Mouse (Mus musculus) cortical plate, adult 2 months (tissue): ENCODE measurements at regions not wholly inside any gene's neighbourhood (a gene's known extent, or its start where the extent isn't known, plus 50 kb on each side); places are given as distances from the start of the nearest gene placed in this dataset.
"Not testable (repeated sequence)": the region's sequence is repeated elsewhere in the genome, so short reads cannot be mapped to it uniquely, and the experiment has no call there.

Source experiments
- H3K27ac ChIP-seq: fragments of 200-500 bp; 2 replicates; pipeline ENCODE4 v1.5.1; 2012; ENCODE audit warnings: low read length, control low read depth, inconsistent platforms; ENCODE audit not compliant: insufficient read depth
- H3K4me1 ChIP-seq: fragments of 200-500 bp; 2 replicates; pipeline ENCODE4 v1.6.1; 2011; ENCODE audit warnings: low read length; ENCODE audit not compliant: control insufficient read depth, insufficient read depth
- H3K4me3 ChIP-seq: fragments of 200-500 bp; 2 replicates; pipeline ENCODE4 v1.5.1; 2011; ENCODE audit warnings: mild to moderate bottlenecking, low read length, control low read depth; ENCODE audit not compliant: insufficient read depth
- CTCF ChIP-seq: fragments of 200-500 bp; IDR thresholded peaks from 2 replicates; pipeline ENCODE4 v1.5.1; 2011; ENCODE audit warnings: mild to moderate bottlenecking, control low read depth, low read length; ENCODE audit not compliant: insufficient read depth; ENCODE audit errors: extremely low read depth
- POLR2A ChIP-seq: fragments of 200-500 bp; IDR thresholded peaks from 2 replicates; pipeline ENCODE4 v1.6.1; 2011; ENCODE audit warnings: mild to moderate bottlenecking, low read length, control low read depth; ENCODE audit not compliant: insufficient read depth; ENCODE audit errors: extremely low read depth

- Histone ChIP-seq H3K4me1 (peaks cover 3% of the 10 kb centered on the region; the same call in 1 of the 2 replicates), H3K4me3 (no peak overlapping the region), H3K27ac (no peak overlapping the region)
- no peak for TF ChIP-seq CTCF
- no peak for TF ChIP-seq POLR2A
These were observed 239.5 kb downstream of the Mef2c start for GRCm38 (mm10) chr13:83743381-83743780.

DNA sequence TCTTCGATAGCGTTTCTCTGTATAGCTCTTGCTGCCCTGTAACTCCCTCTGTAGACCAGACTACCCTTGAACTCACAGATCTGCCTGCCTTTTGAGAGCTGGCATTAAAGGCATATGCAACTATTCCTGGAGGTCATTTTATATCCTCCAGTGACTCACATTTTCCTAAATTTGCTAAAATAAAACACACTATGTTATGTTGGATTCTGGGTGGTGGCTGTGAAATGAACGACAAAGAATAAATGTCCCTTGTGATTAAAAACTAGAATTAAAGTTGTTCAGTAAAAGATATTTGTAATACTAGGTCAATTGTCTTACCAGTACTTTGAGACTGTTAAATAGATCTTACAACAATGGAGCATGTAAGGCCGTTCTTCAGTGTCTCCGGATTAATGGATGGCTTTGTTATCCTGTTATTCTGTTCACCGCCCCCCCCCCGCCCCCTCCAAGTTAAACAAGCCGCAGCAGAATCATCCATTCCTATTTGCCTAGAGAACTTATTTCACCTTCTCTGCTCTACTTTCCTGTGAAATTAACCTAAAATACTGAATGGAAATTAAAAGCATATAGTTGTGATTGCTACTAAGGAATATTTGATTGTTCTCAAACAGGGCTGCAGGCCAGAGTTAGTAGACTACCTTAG, 240.4 kb downstream of the Mef2c start:
- Histone ChIP-seq H3K4me3 (peak overlapping the region; percentile 44), H3K4me1 (peaks cover 3% of the 10 kb centered on the region; the same call in 1 of the 2 replicates), H3K27ac (peak overlapping the region; percentile 83)
- TF ChIP-seq CTCF (no peak), POLR2A (no peak)

- no peak for TF ChIP-seq CTCF
- peak; percentile 85 for TF ChIP-seq POLR2A
- Histone ChIP-seq H3K4me3 (peak overlapping the region; percentile 44), H3K4me1 (peaks cover 3% of the 10 kb centered on the region; the same call in 1 of the 2 replicates), H3K27ac (peak overlapping the region; percentile 91)
These were observed 241.2 kb downstream of the Mef2c start for GRCm38 (mm10) chr13:83744981-83745555.

GRCm38 (mm10) chr13:83745961-83746360, 242.1 kb downstream of the Mef2c start:
- TF ChIP-seq CTCF, result no peak
- TF ChIP-seq POLR2A, result no peak
- peaks cover 3% of the 10 kb centered on the region; the same call in 1 of the 2 replicates for H3K4me1 ChIP-seq
- H3K4me3 ChIP-seq, result no peak overlapping the region
- no peak overlapping the region for H3K27ac ChIP-seq

DNA sequence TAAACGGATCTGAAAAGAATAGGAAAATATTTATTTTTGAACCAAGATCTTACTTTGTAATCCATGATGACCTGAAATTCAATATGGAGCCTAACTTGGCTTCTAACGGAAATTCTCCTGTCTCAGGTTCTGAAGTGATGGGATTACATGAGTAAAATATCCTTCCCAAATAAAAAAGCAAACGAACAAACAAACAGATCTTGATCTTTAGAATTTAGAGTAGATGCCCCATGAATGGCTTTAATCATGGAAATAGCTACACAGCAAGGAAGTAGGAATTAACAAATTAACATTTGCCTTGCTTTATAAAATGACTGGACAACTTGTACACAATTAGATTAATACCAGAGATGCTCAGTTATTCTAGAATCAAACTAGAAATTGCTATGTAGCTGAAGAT, 243.8 kb downstream of the Mef2c start:
- no peak overlapping the region for H3K4me3 ChIP-seq
- H3K4me1 ChIP-seq, result peaks cover 3% of the 10 kb centered on the region; the same call in 1 of the 2 replicates
- H3K27ac ChIP-seq, result no peak overlapping the region
- TF ChIP-seq POLR2A, result no peak
- no peak for TF ChIP-seq CTCF

DNA sequence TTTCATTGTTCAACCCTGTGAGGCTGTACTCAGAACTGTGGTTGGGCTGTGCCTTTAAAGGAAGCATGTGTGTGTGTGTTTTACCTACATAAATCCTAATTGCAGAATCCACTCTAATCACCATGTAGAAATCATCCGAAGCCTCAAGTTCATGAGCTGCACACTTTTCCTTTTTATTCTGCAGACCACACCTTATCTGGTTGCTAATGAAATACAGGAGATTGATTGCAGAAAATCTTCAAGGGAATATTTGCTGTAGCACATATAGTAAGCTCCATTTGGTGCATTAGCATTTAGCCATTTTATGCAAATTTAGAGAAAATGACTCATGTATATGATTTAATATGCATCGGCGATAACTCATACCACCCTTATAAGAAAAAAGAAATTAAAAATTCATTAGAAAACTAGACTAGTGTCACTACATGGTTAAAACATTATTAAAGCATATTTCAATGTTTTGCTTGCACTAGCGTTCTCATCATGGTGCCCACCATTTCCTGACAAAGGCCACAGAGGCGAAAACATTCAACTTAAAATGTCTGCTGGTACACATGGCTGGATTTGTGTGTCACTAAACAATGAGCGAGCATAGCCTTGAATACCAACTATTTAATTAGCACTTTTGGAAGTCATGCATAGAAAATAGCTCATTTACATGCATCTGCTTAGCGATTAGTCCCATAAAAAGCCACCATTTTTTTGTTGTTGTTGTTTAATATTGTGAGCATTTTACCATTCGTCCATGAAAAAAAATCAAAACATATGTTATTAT, 245.7 kb downstream of the Mef2c start:
- Histone ChIP-seq H3K4me3 (no peak overlapping the region), H3K4me1 (peaks cover 1% of the 10 kb centered on the region; the same call in 1 of the 2 replicates), H3K27ac (no peak overlapping the region)
- TF ChIP-seq POLR2A (no peak), CTCF (no peak)

DNA sequence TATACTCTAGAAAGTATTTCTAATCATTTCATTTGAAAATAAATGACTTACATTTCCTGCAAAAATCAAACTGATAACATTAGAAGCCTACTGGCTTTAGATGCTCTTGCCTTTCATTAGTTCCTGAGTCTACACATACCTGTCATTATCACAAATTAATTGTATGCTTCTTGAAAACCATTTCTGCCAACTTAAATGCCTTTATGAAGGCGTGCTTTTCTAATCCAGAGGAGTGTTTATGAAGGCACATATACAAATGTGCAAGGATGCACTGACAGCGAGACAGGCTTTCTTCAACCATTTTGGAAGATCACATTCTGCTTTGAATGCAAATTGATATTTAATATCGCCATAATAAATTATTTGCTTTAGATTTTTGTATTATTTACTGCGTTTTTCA, 246.6 kb downstream of the Mef2c start:
- Histone ChIP-seq H3K4me1 (peaks cover 1% of the 10 kb centered on the region; the same call in 1 of the 2 replicates), H3K27ac (no peak overlapping the region), H3K4me3 (no peak overlapping the region)
- no peak for TF ChIP-seq CTCF
- TF ChIP-seq POLR2A, result no peak

DNA sequence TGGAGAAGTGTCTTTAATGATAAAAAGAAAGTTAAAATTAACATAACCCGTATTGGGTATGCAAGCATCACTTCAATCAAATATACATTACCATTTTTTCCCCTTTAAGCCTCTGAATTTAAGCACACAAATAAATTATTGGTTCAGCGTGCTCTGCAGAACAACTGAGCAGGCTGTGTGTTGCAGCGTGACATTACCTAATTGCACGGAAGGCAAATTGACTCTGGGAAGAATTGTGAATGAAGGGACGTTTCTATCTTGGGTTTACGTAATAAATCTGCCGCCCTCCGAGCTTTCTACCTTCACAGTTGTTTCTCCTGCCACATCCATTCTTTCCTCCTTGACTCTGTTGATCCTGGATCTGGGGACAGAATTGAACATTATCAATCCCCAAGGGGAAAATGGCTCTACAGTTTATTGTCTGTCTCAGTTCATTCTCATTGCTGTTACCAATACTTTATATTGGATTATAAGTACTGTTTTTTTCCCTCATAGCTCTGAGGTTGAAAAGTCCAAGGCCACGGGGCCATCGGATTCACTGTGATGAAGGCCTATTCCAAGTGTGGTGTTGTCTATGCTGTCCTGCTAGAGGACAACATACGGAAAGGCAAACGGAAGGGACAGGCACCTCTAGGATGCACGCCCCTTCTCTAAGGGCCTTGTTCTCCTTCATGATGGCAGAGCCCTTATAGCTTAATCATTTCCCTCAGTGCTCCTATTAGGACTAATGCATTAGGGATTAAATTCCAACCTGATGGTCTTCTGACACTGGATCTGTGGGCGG, 256.7 kb downstream of the Mef2c start:
- Histone ChIP-seq H3K4me3 (no peak overlapping the region), H3K27ac (no peak overlapping the region), H3K4me1 (no peaks in the 10 kb centered on the region)
- no peak for TF ChIP-seq POLR2A
- no peak for TF ChIP-seq CTCF

- Histone ChIP-seq H3K4me1 (no peaks in the 10 kb centered on the region), H3K4me3 (no peak overlapping the region), H3K27ac (no peak overlapping the region)
- TF ChIP-seq POLR2A, result no peak
These were observed 258.6 kb downstream of the Mef2c start for GRCm38 (mm10) chr13:83762484-83762883.

GRCm38 (mm10) chr13:83763288-83763687, 259.5 kb downstream of the Mef2c start:
- not testable (repeated sequence) for H3K4me1 ChIP-seq, H3K4me3 ChIP-seq, H3K27ac ChIP-seq
